Mouse (Mus musculus) layer of hippocampus, adult 2 months (tissue): ENCODE measurements at regions not wholly inside any gene's neighbourhood (a gene's known extent, or its start where the extent isn't known, plus 50 kb on each side); places are given as distances from the start of the nearest gene placed in this dataset.

ENCODE experiments used
- DNase-seq, 2 experiments: peaks; one replicate each; pipeline ENCODE4 v3.0.0; 2022; ENCODE audit warnings: low spot score in 2 of 2
- H3K27ac ChIP-seq: fragments of 200-600 bp; 2 replicates; pipeline ENCODE4 v1.8.1; 2022
- H3K4me3 ChIP-seq: fragments of 200-600 bp; 2 replicates; pipeline ENCODE4 v1.8.1; 2022; ENCODE audit warnings: mild to moderate bottlenecking
- CTCF ChIP-seq: fragments of 200-600 bp; conservative IDR thresholded peaks from 2 replicates; pipeline ENCODE4 v1.8.1; 2022; ENCODE audit warnings: antibody characterized with exemption, mild to moderate bottlenecking, moderate library complexity

- Histone ChIP-seq H3K4me3 (no peak overlapping the region), H3K27ac (no peak overlapping the region)
- DNase-seq = no peak
- no peak for TF ChIP-seq CTCF
These were observed 332.4 kb upstream of the Pbx1 start for GRCm38 (mm10) chr1:168764368-168764895.

GRCm38 (mm10) chr1:168761095-168761494, 329.0 kb upstream of the Pbx1 start:
- DNase-seq = no peak
- no peak for TF ChIP-seq CTCF
- no peak overlapping the region for H3K27ac ChIP-seq
- H3K4me3 ChIP-seq = no peak overlapping the region

- Histone ChIP-seq H3K4me3 (no peak overlapping the region), H3K27ac (no peak overlapping the region)
- no peak for TF ChIP-seq CTCF
- DNase-seq = no peak
These were observed 328.2 kb upstream of the Pbx1 start for GRCm38 (mm10) chr1:168760239-168760638.

GRCm38 (mm10) chr1:168758835-168759234, 326.8 kb upstream of the Pbx1 start:
- H3K27ac ChIP-seq = no peak overlapping the region
- no peak for TF ChIP-seq CTCF
- no peak overlapping the region for H3K4me3 ChIP-seq
- no peak for DNase-seq

- no peak for DNase-seq
- no peak for TF ChIP-seq CTCF
- Histone ChIP-seq H3K4me3 (no peak overlapping the region), H3K27ac (no peak overlapping the region)
These were observed 322.1 kb upstream of the Pbx1 start for GRCm38 (mm10) chr1:168754196-168754595.

- H3K4me3 ChIP-seq = no peak overlapping the region
- no peak for DNase-seq
- no peak for TF ChIP-seq CTCF
- no peak overlapping the region for H3K27ac ChIP-seq
These were observed 311.4 kb upstream of the Pbx1 start for GRCm38 (mm10) chr1:168743435-168743834.

GRCm38 (mm10) chr1:168738005-168738404, 305.9 kb upstream of the Pbx1 start:
- no peak overlapping the region for H3K4me3 ChIP-seq
- no peak for TF ChIP-seq CTCF
- DNase-seq = no peak
- no peak overlapping the region for H3K27ac ChIP-seq

- DNase-seq = no peak
- H3K27ac ChIP-seq = no peak overlapping the region
- no peak for TF ChIP-seq CTCF
- no peak overlapping the region for H3K4me3 ChIP-seq
These were observed 305.3 kb upstream of the Pbx1 start for GRCm38 (mm10) chr1:168737277-168737863.

GRCm38 (mm10) chr1:168733066-168733465, 301.0 kb upstream of the Pbx1 start:
- DNase-seq = no peak
- Histone ChIP-seq H3K27ac (no peak overlapping the region), H3K4me3 (no peak overlapping the region)
- TF ChIP-seq CTCF = no peak

GRCm38 (mm10) chr1:168709836-168710235, 277.8 kb upstream of the Pbx1 start:
- TF ChIP-seq CTCF = no peak
- Histone ChIP-seq H3K4me3 (no peak overlapping the region), H3K27ac (no peak overlapping the region)
- DNase-seq = no peak

- H3K4me3 ChIP-seq = no peak overlapping the region
- no peak overlapping the region for H3K27ac ChIP-seq
- DNase-seq = no peak
- TF ChIP-seq CTCF = no peak
These were observed 277.1 kb upstream of the Pbx1 start for GRCm38 (mm10) chr1:168709017-168709681.

GRCm38 (mm10) chr1:168708161-168708865, 276.2 kb upstream of the Pbx1 start:
- TF ChIP-seq CTCF = no peak
- no peak for DNase-seq
- Histone ChIP-seq H3K27ac (no peak overlapping the region), H3K4me3 (no peak overlapping the region)

GRCm38 (mm10) chr1:168697386-168697785, 265.3 kb upstream of the Pbx1 start:
- DNase-seq = no peak
- no peak overlapping the region for H3K4me3 ChIP-seq
- TF ChIP-seq CTCF = no peak

More at GRCm38 (mm10) chr1:168697386-168697785, 265.3 kb upstream of the Pbx1 start:
- no peak overlapping the region for H3K27ac ChIP-seq
